Mouse (Mus musculus) adrenal gland, adult 8-10 months (tissue): ENCODE results near the gene Nle1. TPM values are rescaled to one million over a fixed set of nuclear protein-coding genes. Genes with fewer than 3 reads are reported as not detected.

ENCODE experiments used
- DNase-seq: peaks from one replicate; pipeline ENCODE4 v3.0.0; 2022
- total RNA-seq, 4 experiments: library from RNA; stranded (reverse); gene quantifications; 2 replicates each; pipeline ENCODE4 v1.2.4; 2022

Nle1 gene
- total RNA-seq, 4 experiments from 2014 or later, result 21.8 to 32.6 (median 26.9) TPM

DNA sequence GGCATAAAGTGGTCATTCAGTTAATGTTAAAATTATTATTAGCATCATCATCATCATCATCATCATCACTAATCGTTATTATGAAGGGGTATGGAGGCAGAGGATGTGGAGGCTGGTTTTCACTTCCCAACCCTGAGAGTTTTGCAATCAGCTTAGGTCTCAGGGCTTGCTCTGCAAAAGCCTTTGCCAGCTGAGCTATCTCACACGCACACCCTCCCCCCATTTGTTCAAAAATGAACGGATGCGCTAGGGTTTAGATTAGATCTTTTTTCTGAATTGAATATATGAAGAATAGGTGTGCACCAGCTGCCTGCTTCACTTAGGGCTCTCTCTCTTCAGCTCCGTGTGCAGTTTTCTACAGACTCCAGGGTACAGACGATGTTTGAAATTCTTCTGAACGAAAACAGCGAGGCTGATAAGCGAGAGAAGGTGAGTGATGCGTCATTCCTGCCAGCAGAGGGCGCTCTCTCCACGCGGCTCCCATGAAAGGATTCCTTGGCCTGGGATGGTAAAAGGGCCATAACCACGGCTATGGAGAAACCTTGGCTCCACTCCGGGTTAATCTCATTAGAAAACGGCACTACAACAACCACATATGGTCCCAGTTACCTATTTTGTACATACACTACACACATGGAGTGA lies 6.6 kb upstream of the Nle1 start:
- DNase-seq, result peak; percentile 34

DNA sequence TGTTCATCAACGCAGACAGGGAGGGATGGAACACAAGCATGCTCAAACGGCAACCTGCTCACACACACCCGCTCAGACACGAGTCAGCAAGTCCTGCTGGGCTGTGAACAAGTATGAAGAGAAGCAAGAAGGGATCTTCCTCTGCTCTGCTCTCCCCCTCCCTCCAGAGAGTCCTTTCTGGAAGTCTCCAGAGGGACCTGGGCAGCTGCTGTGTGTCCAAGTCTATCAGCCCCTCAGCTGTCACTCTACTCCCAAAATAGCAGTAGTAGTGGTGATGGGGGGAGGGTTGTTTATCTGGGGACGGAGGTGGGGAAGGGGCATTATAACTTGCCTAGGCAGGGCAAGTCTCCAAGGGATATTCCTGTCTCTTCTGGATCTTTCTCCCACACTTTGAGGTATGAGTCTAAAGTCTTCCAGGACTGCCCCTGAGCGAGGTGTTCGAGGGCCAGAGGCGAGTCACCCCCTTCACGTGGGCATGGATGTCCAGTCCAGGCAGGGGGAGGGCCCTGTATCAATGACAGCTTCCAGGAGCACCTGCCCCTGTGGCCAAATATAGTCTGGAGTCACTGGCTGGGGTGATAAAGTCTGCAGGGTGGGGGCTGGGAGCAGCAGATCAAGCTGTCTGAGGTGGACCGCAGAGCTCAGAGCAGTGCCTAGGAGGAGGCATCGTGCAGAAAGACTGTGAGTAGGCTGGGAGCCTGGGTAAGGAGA lies 2.6 kb upstream of the Nle1 start:
- no peak for DNase-seq

DNA sequence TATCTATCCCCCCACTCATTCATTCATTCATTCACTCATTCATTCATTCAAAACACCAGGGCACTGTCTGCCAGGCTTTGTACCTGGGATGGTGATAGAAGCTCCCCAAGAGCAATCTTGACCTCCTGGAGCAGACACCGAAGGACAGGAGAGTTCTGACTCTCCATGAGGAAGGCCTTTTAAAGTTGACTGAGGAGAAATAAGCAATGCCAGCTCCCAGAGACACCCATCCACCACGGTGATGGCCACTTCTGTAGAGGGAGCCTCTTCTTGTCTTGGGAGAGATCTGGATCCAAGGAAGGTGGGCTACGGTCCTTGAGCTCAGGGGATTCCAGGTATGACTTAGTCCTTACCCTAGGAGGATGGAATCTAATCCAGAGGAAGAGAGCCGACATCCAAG lies 2.0 kb upstream of the Nle1 start, which contains the start of gene Unc45b:
TSS of gene Unc45b (plus strand) at position 301 of the 400 bp plus-strand sequence.
- no peak for DNase-seq

DNA sequence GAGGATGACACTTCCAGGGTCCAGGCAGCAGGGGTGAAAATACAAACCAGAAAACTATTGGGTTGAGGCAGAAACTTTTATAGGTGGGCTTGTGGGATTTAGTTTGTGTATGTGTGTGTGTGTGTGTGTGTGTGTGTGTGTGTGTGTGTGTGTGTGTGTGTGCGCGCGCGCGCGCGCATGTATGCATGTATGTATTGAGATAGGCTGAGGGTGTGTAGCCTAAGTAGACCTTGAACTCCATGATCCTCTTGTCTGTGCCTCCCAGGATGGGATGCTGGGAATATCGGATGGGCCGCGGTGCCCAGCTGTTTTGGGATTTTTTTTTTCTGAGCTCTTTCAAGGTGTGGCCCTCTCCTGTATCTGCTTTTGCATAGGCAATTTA lies 388 bp upstream of the Nle1 start:
- no peak for DNase-seq

DNA sequence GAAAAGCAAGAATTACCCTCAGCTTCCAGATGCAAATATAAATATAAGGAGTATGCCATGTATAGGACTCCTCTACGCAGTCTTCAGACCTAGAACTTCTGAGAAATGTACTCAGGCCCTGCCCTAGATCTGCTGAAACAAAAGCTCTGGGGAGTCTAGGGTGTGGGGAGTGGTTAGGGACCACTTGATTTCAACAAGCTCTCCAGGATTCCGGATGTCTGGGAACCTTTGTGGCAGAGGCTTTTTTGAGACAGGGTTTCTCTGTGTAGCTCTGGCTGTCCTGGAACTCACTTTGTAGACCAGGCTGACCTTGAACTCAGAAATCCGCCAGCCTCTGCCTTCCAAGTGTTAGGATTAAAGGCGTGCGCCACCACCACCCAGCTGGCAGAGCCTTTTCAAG lies 2.4 kb downstream of the Nle1 start:
- no peak for DNase-seq

DNA sequence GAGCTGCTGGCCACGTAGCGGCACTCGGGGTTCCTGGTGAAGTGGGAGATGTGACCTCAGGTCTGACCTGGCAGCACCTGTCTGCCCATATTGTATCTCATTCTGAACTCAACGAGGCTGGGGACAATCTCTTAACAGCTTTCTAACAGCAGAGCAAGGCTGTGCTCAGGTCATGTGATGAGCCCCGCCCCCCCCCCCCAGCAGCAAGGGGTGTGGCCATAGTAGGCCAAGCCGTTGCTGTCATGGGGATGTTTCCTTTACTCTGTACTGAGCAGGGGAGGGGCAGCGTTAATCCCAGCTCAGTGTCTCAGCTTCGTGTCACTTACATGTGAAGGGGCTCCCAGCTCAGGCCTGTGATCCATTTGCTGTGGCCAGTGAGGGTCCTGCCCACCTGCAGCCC lies 3.3 kb downstream of the Nle1 start:
- DNase-seq, result no peak

DNA sequence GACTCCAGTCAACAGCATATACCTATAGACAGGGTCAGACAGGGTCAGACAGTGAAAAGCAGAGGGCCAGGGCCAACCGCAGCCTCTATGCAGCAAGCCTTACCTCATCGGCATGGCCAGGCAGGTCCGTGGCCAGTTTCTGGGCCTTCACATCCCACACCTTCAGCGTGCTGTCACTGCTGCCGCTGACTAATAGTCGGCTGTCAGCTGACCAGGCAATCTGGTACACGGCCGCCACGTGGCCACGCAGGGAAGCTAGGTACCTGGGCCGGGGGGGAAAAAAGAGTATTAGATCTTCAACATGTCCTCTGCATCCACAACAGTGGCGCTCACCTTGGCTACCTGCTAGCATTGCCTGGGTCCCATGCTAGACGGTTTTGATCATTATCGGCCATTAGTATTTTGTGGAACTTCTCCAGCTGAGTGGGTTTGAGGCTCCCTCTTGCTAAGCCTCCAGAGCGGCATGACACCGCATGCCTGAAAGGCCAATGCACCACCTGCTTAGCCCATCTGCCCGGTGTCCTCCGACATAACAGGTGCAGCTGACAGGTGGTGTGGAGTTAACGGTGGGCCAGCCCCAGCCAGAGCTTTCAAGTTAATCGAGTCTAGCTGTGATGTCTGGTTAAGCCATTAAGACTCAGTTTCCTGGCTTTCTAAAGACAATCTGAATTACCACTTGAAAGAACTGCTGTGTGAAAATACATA lies 6.5 kb downstream of the Nle1 start:
- DNase-seq, result no peak

DNA sequence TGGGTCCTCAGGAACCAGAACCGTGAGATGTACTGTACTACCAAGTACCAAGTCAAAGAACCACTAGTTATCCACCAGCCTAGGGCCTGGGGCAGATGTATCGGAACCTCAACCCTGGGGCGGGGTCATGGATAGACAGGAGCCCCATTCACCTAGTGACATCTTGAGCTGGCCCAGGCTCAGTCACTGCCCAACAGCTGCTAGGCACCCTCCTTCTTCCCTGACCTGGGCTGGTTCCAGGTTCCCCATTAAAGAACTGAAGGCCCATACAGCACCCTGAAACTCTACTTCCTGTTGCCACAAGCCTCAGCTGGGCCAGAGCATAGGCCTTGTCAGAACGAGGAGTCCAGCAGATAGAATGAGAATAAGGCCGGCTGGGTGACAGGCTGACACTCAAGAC lies 8.5 kb downstream of the Nle1 start:
- DNase-seq, result no peak

DNA sequence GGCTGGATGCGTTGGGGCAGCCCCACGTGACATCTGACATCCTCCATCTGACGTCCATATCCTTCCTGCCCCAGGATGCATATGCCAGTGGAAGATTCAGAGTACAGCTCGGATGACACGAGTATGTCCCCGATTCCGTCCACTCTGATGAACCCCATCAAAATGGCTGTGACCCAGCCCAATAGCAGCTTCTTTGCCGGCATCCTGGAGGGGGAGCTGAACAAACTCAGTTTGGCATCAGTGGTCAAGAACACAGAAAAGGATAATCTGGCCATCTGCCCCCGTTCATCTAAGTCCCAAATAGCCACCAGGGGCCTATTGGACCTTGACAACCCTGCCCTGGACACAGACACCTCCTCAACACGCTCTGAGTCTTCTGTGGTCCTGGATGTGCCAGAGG lies 10.7 kb downstream of the Nle1 start:
- no peak for DNase-seq

DNA sequence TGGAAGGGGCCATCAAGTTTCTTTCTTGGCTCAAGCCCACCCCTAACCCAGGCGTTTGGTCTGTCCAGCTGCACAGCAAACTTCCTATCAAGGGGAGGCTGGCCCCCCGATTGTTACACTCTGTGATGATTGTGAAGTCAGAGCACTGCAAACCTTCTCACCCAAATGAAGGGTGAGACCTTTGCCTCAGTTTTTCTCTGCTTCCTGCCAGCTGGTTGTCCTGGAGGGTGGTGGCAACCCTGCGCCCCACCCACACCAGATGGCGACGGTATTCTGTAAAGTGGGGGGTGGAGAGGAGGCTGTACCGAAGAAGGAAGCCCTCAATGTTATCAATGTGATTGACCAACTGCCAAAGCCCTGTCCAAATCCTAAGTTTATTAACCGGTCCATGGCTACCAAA lies 16.3 kb downstream of the Nle1 start, which contains the start of gene Fndc8:
TSS of gene Fndc8 (plus strand) at position 189 of the 400 bp plus-strand sequence.
- no peak for DNase-seq

DNA sequence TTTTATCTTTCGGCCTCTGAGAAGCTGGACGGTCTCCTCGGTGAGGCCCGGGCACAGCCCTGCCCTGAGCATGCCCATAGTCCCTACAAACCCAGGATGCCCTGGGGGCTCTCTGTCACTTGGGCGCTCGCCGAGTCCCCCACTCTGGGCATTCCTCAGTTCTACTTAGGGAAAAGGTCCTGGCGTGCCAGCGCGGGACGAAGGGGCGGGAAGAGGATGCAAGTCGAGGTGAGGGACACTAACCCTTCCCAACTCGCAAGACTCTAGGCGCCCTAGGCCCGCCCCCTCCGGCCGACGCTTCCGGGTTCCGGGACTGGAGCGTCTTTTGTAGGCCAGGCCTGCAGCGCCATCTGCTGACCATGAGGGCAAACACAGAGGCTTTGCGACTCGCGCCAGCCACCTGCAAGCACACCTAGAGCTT lies 17.9 kb downstream of the Nle1 start, which contains the start of gene Rad51d:
TSS of gene Rad51d (minus strand) at position 273 of the 421 bp plus-strand sequence.
- peak; percentile 91 for DNase-seq

DNA sequence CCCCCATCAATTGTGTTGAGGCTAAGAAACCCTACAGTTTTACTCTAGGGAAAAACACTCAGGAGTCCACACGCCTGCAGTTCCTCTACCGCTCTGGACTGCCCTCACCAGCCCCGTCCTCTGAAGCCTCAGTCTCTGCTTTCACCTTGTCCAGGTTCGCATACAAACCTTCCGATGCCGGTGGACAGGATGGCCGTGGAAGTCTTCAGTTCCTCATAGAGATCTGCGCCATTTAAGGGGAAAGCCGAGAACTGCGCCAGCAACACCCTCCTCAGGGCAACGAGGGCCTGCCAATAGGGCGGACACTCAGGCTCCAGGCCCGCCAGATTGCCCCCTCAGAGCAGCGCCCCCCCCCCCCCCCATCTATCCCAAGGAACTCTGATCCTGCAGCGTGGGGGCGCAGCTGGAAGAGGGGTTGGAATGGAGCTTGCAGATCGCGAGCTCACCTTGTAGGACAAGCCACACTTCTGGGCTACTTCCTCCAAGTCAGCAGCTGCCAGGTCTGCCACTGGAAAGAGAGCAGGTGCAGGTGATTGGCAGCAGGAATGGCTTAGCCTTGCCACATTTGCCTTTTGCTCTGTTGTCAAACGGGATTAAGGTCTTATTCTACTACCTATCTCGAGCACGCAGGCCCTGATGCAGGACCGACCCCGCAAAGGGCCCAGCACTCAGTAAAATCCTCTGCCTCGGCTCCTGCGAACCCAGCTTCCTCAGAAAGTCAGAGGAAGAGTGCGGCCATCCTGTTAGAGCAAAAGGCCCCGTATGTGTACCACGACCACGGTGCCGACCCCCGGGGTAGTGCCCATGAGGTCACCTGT lies 18.5 kb downstream of the Nle1 start:
- no peak for DNase-seq

DNA sequence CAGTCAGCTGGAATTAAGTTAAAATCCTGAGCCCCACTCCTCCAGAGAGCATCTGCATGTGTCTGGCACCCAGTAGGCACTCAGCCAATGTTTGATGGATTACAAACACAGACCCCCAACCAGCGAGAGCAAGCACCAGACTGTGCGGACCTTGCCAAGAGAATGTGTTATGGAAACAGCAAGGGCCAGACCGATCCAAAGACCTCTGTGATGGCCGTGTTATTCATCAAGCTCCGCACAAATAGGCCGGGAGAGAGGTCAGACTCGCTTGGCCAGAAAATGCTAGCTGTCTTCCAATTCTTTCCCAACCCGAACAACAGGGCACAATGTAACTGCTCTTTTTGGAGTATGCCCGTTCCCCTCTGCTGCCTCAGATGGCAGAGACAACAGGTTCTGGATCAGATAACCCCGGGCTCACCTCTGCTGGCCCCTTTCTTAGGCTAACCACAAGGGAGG lies 19.7 kb downstream of the Nle1 start:
- DNase-seq, result no peak

DNA sequence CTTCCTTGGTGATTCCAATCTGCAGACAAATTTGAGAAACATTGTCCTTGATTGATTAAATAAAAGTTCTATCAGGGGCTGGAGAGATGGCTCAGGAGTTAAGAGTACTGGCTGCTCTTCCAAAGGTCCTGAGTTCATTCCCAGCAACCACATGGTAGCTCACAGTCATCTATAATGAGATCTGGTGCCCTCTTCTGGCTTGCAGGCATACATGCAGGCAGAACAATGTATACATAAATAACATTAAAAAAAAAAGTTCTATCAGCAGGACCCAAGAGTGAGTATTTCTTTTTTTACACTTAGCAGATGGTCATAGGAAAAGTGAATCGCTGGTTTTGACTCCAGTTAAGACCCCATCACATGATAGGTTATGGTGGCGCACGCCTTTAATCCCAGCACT lies 21.7 kb downstream of the Nle1 start:
- no peak for DNase-seq

DNA sequence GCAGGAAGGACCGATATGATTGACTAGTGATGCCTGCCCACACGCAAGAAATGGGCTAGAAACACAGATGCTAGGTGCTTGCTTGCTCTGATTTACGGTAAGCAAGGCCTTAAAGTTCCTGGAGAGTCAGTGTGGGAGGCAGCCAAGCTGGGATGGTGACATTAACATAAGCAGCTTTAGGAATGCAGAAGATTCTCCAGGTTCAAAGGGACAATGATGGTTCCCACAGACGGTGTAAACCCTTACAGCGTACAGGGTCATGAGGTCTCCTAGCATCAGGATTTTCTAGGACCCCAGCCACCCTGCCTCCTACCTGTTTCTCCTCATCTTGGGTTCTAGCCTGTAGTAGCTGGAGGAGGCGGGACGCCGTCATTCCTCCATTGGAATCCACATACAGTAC lies 25.0 kb downstream of the Nle1 start:
- DNase-seq, result no peak

DNA sequence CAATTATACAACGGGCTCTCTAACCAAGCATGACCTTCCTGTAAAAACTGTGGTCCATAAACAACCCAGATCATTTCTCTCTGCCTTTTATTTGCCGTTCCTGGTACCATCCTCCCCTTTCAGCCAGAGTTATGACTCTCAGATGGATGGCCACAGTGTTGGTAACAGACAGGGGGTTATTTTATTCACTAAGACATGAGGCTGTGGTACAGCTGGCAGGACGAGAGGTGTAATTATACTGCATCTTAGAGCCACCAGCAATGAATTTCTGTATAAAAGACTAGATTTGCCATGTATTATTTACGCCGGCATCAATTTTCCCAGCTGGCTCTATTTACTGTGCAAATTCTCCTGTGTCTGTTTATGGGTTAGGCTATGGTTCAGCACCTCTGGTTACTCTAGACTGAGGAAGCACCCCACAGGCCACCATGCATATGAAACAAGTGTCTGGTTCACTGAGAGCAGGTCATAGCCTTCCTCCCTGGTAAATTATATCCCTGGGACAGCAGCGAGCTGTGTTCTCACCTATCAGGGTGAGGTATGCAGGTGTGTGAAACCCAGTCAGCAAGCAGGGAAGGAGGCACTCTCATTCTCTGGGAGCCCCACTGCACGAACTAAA lies 30.4 kb downstream of the Nle1 start:
- DNase-seq, result no peak

DNA sequence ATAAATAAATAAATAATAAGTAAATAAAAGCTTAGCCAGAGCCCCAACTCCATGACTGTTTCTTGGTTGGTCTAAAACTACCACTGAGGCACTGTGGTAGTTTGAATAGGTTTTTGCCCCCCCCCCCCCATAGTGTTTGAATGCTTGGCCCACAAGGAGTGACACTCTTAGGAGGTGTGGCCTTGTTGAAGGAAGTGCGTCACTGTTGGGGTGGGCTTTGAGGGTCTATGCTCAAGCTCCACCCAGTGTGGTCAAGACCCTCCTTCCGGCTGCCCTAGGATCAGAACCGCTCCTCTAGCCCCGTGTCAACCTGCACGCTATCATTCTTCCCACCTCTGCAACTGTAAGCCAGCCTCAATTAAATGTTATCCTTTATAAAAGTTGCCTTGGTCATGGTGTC lies 32.6 kb downstream of the Nle1 start:
- no peak for DNase-seq

DNA sequence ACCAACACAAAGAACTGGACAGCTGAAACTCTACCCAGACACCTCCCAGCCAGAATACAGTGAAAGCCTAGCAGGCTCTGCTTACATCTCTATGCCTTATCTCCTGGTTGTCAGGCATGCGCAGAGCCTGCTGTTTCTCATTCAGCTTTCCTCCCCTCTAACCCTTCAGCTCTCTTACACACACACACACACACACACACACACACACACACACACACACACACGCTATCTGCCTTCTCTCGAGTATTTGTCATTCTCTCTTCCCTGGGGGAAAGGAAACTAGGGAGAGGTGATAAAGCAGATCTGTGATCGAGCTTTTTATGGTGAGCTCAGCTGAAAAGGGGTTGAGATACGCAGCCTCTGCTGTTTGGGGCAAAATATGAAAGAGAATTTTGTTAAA lies 33.3 kb downstream of the Nle1 start:
- DNase-seq, result no peak

DNA sequence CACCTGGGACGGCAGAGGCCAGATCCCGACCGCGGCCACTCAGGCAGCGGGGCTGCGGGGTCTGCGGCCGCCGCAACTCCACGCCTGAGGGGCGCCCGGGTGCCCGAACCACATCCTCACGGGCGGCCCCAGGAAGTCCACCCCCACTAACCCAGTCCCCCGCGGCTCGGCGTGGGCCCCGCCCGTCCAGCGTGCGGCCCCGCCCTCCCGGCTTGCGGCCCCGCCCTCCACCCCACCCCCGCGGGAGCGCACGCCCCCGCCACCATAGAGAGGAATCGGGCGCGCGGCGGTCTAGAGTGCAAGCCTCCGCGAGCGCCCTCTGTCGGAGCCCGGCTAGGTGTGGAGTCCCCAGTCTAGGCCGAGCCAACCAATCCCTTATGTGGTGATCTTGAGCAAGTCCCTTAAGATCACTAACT lies 37.2 kb downstream of the Nle1 start, which contains the start of gene Rffl:
TSS of gene Rffl (minus strand) at position 180 of the 416 bp plus-strand sequence.
- peak; percentile 82 for DNase-seq

DNA sequence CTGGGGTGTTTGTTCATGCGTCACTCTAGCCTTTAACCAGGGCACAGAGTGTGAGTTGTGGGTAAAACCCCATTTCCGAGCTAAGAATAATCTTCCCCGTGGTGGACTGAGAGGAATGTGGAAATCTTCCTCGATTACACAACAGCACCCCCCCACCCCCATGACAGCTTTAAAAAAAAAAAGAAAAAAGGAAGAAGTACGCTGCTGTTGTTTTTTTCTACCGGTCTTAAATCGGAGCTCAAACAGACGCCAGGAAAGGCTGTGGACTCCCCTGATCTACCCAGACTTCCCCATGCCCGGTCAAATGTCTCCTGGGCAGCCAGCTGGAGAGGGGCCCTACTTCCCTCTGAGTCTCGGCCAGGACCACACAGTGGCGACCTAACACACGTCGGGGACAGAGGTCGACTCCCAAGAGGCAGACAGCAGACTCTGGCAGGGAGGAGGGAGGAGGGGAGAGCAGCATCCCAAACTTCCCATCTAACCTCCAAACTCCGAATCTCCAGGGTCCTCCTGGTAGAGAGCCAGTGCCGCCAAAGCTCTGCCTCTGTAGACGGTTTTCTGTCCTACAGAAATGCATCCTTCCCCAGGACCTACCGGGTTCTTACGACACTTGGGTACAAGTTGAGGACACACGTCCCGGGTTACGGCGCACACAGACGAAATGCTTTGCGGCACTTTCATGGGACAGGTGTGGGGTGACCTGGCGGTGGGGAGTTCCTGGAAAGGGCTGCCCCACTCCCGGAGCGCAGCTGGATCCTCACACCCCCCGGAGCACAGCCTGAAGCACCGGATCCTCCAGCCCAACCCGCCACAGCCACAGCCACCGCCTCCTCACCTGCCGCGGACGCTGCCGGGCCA lies 37.8 kb downstream of the Nle1 start:
- DNase-seq, result peak; percentile 39
